Mouse (Mus musculus) ZHBTc4 (cell line): ENCODE measurements around the gene Itsn1.

ENCODE experiments used
- DNase-seq: peaks from one replicate; pipeline ENCODE4 v3.0.0-alpha.2; 2011; ENCODE audit warnings: low read depth, low spot score

Itsn1 gene

GRCm38 (mm10) chr16:91729066-91729482, at the start of gene Itsn1:
Itsn1 (plus strand) TSS chr16:91729281.
- peak; percentile 99 for DNase-seq

GRCm38 (mm10) chr16:91680656-91681055, 48.4 kb upstream of the Itsn1 start:
- DNase-seq: no peak

- DNase-seq: no peak
Measured at GRCm38 (mm10) chr16:91685526-91685925, 43.6 kb upstream of the Itsn1 start.

GRCm38 (mm10) chr16:91686369-91686768, 42.7 kb upstream of the Itsn1 start:
- DNase-seq: no peak

- DNase-seq: peak; percentile 63
Measured at GRCm38 (mm10) chr16:91688023-91688618, 41.0 kb upstream of the Itsn1 start.

- DNase-seq: peak; percentile 96
Measured at GRCm38 (mm10) chr16:91688619-91689334, 40.3 kb upstream of the Itsn1 start, which contains the start of gene Donson. Donson (minus strand) TSS chr16:91688770.

GRCm38 (mm10) chr16:91689791-91690190, 39.3 kb upstream of the Itsn1 start:
- no peak for DNase-seq

- DNase-seq: peak; percentile 86
Measured at GRCm38 (mm10) chr16:91694455-91695084, 34.5 kb upstream of the Itsn1 start.

- DNase-seq: no peak
Measured at GRCm38 (mm10) chr16:91695108-91695755, 33.8 kb upstream of the Itsn1 start.

GRCm38 (mm10) chr16:91698995-91699394, 30.1 kb upstream of the Itsn1 start:
- DNase-seq: no peak

GRCm38 (mm10) chr16:91701908-91702307, 27.2 kb upstream of the Itsn1 start:
- no peak for DNase-seq

GRCm38 (mm10) chr16:91702771-91703188, 26.3 kb upstream of the Itsn1 start:
- DNase-seq: no peak

GRCm38 (mm10) chr16:91704603-91705340, 24.3 kb upstream of the Itsn1 start:
- no peak for DNase-seq

- DNase-seq: no peak
Measured at GRCm38 (mm10) chr16:91710241-91710640, 18.8 kb upstream of the Itsn1 start.

- no peak for DNase-seq
Measured at GRCm38 (mm10) chr16:91716927-91717349, 12.1 kb upstream of the Itsn1 start.

GRCm38 (mm10) chr16:91717399-91717798, 11.7 kb upstream of the Itsn1 start:
- DNase-seq: no peak

GRCm38 (mm10) chr16:91724247-91724646, 4.8 kb upstream of the Itsn1 start:
- peak; percentile 88 for DNase-seq

GRCm38 (mm10) chr16:91727433-91727832, 1.6 kb upstream of the Itsn1 start:
- DNase-seq: peak; percentile 38

GRCm38 (mm10) chr16:91728123-91729065, 687 bp upstream of the Itsn1 start, which contains the start of gene Cryzl1:
Cryzl1 (minus strand) TSS chr16:91728975.
- DNase-seq: peak; percentile 99

GRCm38 (mm10) chr16:91729821-91730441, 850 bp downstream of the Itsn1 start:
- peak; percentile 65 for DNase-seq
